Mouse (Mus musculus) embryonic fibroblast, embryonic 13.5 days (primary cell): Measurements from ENCODE around the gene Tomm6. TPM values are rescaled to one million over a fixed set of nuclear protein-coding genes. Genes with fewer than 3 reads are reported as not detected.
A peak's percentile ranks its signal among the peaks of the same experiment; 100 is the strongest.

Experiments
- H3K27ac ChIP-seq: 2 replicates; pipeline ENCODE4 v1.5.1; 2012; ENCODE audit warnings: low read length, control low read depth, inconsistent platforms; ENCODE audit not compliant: insufficient read depth
- H3K4me1 ChIP-seq: 2 replicates; pipeline ENCODE4 v1.6.1; 2011; ENCODE audit warnings: low read length; ENCODE audit not compliant: control insufficient read depth, insufficient read depth
- H3K4me3 ChIP-seq: 2 replicates; pipeline ENCODE4 v1.5.1; 2011; ENCODE audit warnings: mild to moderate bottlenecking, control low read depth, low read length; ENCODE audit not compliant: insufficient read depth
- CTCF ChIP-seq: IDR thresholded peaks from 2 replicates; pipeline ENCODE4 v1.5.1; 2011; ENCODE audit warnings: mild to moderate bottlenecking, control low read depth, low read length, moderate library complexity, borderline replicate concordance; ENCODE audit not compliant: insufficient read depth
- POLR2A ChIP-seq: IDR thresholded peaks from 2 replicates; pipeline ENCODE4 v1.6.1; 2011; ENCODE audit warnings: low read depth, mild to moderate bottlenecking, control low read depth, low read length, moderate library complexity
- polyA plus RNA-seq: library from polyadenylated mRNA; stranded (reverse); fragments of >200 nt; gene quantifications from 2 replicates; pipeline ENCODE4 v1.2.4, GENCODE M21; 2011; ENCODE audit warnings: low read depth; ENCODE audit not compliant: missing spikeins, insufficient read length

Tomm6 gene
- polyA plus RNA-seq, result 150 and 175 TPM in 2 replicates

GRCm38 (mm10) chr17:47688344-47688607, at the start of gene Tomm6:
Gene Tomm6 (minus strand): TSS chr17:47688386.
- TF ChIP-seq CTCF (no peak), POLR2A (no peak)
- Histone ChIP-seq H3K4me1 (0 out of 2 replicates have a peak, but pooled peaks cover 4% of the 10 kb centered on the region), H3K4me3 (peak within 1 kb of the TSS; percentile 83), H3K27ac (peak within 1 kb of the TSS; percentile 19)

- Histone ChIP-seq H3K27ac (no peak overlapping the region), H3K4me1 (no peaks in the 10 kb centered on the region)
- TF ChIP-seq POLR2A (peak; percentile 62), CTCF (no peak)
Observed at GRCm38 (mm10) chr17:47737271-47738065, 49.3 kb upstream of the Tomm6 start.

GRCm38 (mm10) chr17:47736856-47737255, 48.7 kb upstream of the Tomm6 start, which contains the start of gene Tfeb:
Gene Tfeb (plus strand): TSS chr17:47737030.
- Histone ChIP-seq H3K27ac (no peak within 1 kb of the TSS), H3K4me1 (no peaks in the 10 kb centered on the region), H3K4me3 (peak within 1 kb of the TSS; percentile 55)
- TF ChIP-seq CTCF (peak; percentile 60), POLR2A (no peak; the same call in 1 of the 2 replicates)

More at GRCm38 (mm10) chr17:47737271-47738065, 49.3 kb upstream of the Tomm6 start:
- peak overlapping the region; percentile 55 for H3K4me3 ChIP-seq

GRCm38 (mm10) chr17:47735553-47736100, 47.4 kb upstream of the Tomm6 start:
- H3K4me3 ChIP-seq, result no peak overlapping the region
- H3K27ac ChIP-seq, result no peak overlapping the region
- no peak for TF ChIP-seq POLR2A
- no peak for TF ChIP-seq CTCF
- no peaks in the 10 kb centered on the region for H3K4me1 ChIP-seq

GRCm38 (mm10) chr17:47730633-47731575, 42.7 kb upstream of the Tomm6 start:
- TF ChIP-seq CTCF (no peak), POLR2A (no peak)
- Histone ChIP-seq H3K4me1 (no peaks in the 10 kb centered on the region), H3K4me3 (no peak overlapping the region), H3K27ac (no peak overlapping the region)

GRCm38 (mm10) chr17:47726566-47726965, 38.4 kb upstream of the Tomm6 start, which contains the start of gene Pgc:
Gene Pgc (plus strand): TSS chr17:47726842.
- H3K4me1 ChIP-seq, result no peaks in the 10 kb centered on the region
- no peak for TF ChIP-seq POLR2A
- no peak for TF ChIP-seq CTCF
- H3K27ac ChIP-seq, result no peak within 1 kb of the TSS
- H3K4me3 ChIP-seq, result no peak within 1 kb of the TSS

GRCm38 (mm10) chr17:47721183-47721582, 33.0 kb upstream of the Tomm6 start:
- H3K4me3 ChIP-seq, result no peak overlapping the region
- no peak overlapping the region for H3K27ac ChIP-seq
- no peaks in the 10 kb centered on the region for H3K4me1 ChIP-seq
- TF ChIP-seq CTCF (no peak), POLR2A (no peak)

- no peak overlapping the region for H3K27ac ChIP-seq
- no peaks in the 10 kb centered on the region for H3K4me1 ChIP-seq
- no peak for TF ChIP-seq POLR2A
- no peak for TF ChIP-seq CTCF
- no peak overlapping the region for H3K4me3 ChIP-seq
Observed at GRCm38 (mm10) chr17:47715037-47715436, 26.9 kb upstream of the Tomm6 start.

- H3K4me1 ChIP-seq, result no peaks in the 10 kb centered on the region
- no peak overlapping the region for H3K4me3 ChIP-seq
- no peak overlapping the region for H3K27ac ChIP-seq
- TF ChIP-seq POLR2A, result no peak
- TF ChIP-seq CTCF, result no peak
Observed at GRCm38 (mm10) chr17:47712889-47713571, 24.8 kb upstream of the Tomm6 start.
